Mouse (Mus musculus): ENCODE data around the gene Cryba1.
"Not testable (repeated sequence)": the region's sequence is repeated elsewhere in the genome, so short reads cannot be mapped to it uniquely, and the experiment has no call there.

Cryba1 gene

GRCm38 (mm10) chr11:77725183-77725582, at the start of gene Cryba1:
Cryba1 (minus strand) TSS chr11:77725283.
- DNase-seq = no peak

- peak; percentile 75 for DNase-seq
These were observed 47.0 kb upstream of the Cryba1 start for GRCm38 (mm10) chr11:77771879-77772713.

- DNase-seq = no peak
These were observed 45.3 kb upstream of the Cryba1 start for GRCm38 (mm10) chr11:77770346-77770745.

- DNase-seq = no peak
These were observed 44.4 kb upstream of the Cryba1 start for GRCm38 (mm10) chr11:77769496-77769895.

GRCm38 (mm10) chr11:77766351-77767001, 41.4 kb upstream of the Cryba1 start:
- DNase-seq = peak; percentile 83

GRCm38 (mm10) chr11:77765459-77765777, 40.3 kb upstream of the Cryba1 start:
- DNase-seq = peak; percentile 70

- DNase-seq = no peak
These were observed 39.8 kb upstream of the Cryba1 start for GRCm38 (mm10) chr11:77764694-77765458.

- peak; percentile 91 for DNase-seq
These were observed 38.7 kb upstream of the Cryba1 start for GRCm38 (mm10) chr11:77763673-77764340.

GRCm38 (mm10) chr11:77762783-77763672, 37.9 kb upstream of the Cryba1 start, which contains the start of gene Myo18a:
Myo18a (plus strand) TSS chr11:77763246.
- DNase-seq = peak; percentile 91

GRCm38 (mm10) chr11:77760031-77760430, 34.9 kb upstream of the Cryba1 start:
- DNase-seq = no peak

- DNase-seq = no peak
These were observed 28.4 kb upstream of the Cryba1 start for GRCm38 (mm10) chr11:77753469-77753868.

GRCm38 (mm10) chr11:77752525-77752924, 27.4 kb upstream of the Cryba1 start:
- DNase-seq = no peak

GRCm38 (mm10) chr11:77748996-77749395, 23.9 kb upstream of the Cryba1 start:
- no peak for DNase-seq

GRCm38 (mm10) chr11:77747103-77747502, 22.0 kb upstream of the Cryba1 start:
- not testable (repeated sequence) for DNase-seq

GRCm38 (mm10) chr11:77746652-77747051, 21.6 kb upstream of the Cryba1 start:
- no peak for DNase-seq

- peak; percentile 63 for DNase-seq
These were observed 18.9 kb upstream of the Cryba1 start for GRCm38 (mm10) chr11:77743966-77744365.

GRCm38 (mm10) chr11:77738555-77738954, 13.5 kb upstream of the Cryba1 start:
- DNase-seq = no peak

- peak; percentile 89 for DNase-seq
These were observed 12.2 kb upstream of the Cryba1 start for GRCm38 (mm10) chr11:77737289-77737688.

- DNase-seq = no peak
These were observed 3.5 kb upstream of the Cryba1 start for GRCm38 (mm10) chr11:77728587-77728986.

- no peak for DNase-seq
These were observed 317 bp downstream of the Cryba1 start for GRCm38 (mm10) chr11:77724766-77725165.

GRCm38 (mm10) chr11:77721389-77721788, 3.7 kb downstream of the Cryba1 start:
- no peak for DNase-seq

- no peak for DNase-seq
These were observed 6.0 kb downstream of the Cryba1 start for GRCm38 (mm10) chr11:77719055-77719454.

Data from kidney, adult 18-20 months (tissue).